Mouse (Mus musculus) 3T3-L1 (cell line): ENCODE measurements around the gene Nceh1.

ENCODE experiments used
- DNase-seq: peaks from one replicate; pipeline ENCODE4 v3.0.0-alpha.2; 2015; ENCODE audit warnings: low read depth, low spot score

Nceh1 gene

DNA sequence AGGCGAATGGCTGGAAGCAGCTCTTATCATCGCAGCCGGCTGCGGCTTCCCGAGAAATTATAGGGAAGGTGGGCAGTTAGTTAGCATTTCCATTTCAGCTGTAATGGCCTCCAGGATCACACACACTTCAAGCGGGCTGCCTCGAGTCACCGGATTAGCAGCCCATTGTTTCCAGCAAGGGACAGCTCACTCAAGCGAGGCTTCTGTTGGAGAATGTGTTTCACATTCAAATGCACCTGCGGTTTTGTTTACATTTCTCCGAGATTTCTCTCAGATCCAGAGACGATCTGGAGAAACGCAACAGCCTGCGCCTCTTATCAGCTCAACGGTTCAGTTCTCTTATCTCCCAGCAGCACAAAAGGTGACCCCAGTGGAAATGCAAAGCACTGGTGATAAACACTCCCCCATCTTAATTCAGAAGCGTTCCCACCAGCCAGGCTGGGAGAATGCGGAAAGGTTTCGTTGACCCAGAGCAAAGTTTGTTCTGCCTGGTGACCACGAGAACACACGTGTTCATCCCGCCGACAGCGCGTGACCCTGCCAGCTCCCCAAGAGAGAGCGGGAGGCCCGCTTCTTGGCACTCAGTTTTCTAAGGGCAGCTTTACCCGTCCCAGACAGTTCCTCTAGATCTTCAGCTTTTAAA, 100.4 kb downstream of the Nceh1 start:
- no peak for DNase-seq

DNA sequence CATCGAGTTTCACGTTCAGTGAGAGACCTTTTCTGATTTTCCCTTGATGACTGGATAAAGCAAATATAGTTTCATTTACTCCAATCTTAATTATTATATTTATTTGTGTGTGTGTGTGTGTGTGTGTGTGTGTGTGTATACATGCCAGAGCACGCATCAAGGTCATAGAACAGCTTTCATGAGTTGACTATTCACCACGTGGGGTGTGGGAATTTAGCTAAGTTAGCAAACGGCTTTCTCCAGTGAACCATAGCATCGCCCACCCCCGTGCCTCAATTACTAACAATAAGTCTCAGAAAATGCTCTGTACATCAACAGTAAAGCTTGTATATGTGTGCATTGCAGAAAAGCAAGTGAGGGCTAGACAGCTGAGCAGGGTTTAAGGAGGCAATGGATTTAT, 101.0 kb downstream of the Nceh1 start:
- DNase-seq, result no peak

DNA sequence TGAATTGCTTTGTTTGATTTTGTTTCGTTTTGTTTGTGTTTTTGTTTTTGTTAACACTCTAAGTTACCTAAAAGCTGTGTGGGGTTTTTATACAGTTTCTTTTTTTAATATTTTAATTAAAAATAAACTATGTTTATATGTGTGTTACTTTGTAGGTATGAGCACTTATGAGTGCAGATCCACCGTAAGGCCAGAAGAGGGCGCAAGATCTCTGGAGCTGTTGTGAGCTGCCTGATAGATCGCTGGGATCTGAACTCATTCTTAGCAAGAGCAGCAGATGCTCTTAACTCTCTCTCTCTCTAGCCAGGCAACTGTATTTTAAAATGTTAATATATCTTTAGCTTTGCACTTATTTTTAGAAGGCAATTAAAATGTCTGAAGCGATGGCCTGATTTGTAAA, 101.5 kb downstream of the Nceh1 start:
- DNase-seq, result no peak

DNA sequence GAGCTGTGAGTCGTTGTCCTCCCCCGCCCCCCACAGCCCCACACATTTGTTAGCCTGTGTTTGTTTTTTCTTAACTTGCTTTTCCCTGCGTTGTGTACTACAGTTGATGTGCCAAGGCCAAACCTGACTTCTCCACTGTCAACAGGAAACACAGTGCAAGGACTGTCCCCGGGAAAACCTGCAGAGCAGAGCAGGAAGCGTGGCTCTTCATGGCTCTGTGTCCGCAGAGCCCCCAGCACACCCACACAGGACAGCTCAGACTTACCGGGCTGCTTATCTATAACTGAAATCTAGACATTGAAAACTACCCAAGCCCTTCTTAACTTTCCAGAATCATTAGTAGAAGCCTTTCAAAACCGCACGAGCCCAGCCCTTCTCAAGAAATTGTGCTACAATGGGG, 102.3 kb downstream of the Nceh1 start:
- DNase-seq, result no peak

DNA sequence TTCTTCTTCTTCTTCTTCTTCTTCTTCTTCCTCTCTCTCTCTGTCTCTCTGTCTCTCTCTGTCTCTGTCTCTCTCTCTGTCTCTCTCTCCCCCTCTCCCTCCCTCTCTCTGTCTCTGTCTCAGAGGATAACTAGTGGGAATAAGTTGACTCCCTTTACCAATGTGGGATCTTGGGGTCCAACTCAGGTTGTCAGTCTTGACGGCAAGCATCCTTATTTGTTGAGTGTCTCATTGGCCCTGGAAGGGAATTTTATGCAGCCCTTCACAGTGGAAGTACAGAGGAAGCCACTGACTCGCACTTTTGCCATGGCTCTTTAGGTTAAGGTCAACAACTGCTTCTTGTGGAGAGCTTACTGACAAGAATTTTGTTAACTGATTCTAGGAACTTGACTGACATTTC, 105.5 kb downstream of the Nceh1 start:
- DNase-seq, result no peak

DNA sequence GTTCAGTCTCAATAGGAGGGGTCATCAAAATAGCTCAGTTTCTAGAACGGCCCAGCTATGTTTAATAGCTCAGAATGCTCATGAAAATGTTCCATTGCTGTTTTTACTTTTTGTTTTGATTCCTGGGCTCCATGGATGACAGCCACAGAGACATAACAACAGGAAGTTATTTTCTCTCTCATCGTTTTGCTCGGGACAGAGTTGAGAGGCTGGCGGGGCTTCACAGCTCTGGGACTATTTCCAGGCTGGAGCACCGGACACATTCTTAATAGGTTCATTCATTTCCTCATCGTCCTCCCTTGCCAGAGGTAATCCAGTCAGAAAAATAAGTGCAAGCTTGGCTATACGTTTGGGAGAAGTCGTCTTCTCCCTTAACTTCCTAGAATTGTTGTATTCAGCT, 106.1 kb downstream of the Nceh1 start:
- no peak for DNase-seq

DNA sequence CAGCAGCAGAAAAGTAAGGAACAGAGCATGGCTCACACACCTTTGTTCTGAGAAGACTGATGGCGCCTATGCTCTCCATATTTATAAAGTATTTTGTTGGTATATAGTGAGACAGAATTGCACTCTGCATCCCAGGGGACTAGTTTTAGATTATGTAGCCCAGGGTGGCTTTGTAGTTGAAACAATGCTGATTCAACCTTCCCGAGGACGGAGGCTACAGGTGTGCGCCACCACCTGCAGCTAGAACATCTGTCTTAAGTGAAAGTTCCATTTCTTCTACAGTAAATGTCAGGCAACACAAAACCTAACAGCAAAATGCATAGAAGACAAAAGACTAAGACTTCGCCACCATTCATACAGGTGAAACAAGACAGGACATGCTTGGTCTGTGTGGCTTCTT, 107.5 kb downstream of the Nceh1 start:
- DNase-seq, result no peak

DNA sequence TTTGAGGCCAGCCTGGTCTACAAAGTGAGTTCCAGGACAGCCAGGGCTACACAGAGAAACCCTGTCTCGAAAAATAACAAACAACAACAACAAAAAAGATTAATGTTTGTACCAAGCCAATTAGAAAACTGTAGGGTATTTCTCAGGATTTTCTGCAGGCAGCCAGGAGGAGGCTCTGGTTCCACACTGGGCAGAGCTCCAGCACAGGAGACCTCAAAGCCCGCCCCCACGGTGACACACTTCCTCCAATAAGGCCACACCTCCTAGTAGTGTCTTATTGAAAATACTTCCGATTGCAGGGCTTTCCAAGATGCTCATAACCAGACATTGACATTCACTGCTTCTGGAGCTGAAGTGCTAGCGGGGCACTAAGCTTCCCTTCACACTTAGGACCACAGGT, 108.2 kb downstream of the Nceh1 start:
- DNase-seq, result peak; percentile 60

DNA sequence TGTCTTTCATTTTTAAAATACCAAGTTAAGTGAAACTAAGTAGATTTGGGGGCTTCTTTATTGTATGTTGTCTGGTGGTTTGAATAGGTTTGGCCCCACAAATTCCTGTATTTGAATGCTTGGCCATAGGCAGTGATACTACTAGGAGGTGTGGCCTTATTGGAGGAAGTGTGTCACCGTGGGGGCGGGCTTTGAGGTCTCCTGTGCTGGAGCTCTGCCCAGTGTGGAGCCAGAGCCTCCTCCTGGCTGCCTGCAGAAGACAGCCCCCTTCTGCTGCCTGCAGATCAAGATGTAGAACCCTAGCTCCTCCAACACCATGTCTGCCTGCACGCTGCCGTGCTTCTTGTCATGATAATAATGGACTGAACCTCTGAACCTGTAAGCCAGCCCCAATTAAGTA, 108.6 kb downstream of the Nceh1 start:
- peak; percentile 42 for DNase-seq

DNA sequence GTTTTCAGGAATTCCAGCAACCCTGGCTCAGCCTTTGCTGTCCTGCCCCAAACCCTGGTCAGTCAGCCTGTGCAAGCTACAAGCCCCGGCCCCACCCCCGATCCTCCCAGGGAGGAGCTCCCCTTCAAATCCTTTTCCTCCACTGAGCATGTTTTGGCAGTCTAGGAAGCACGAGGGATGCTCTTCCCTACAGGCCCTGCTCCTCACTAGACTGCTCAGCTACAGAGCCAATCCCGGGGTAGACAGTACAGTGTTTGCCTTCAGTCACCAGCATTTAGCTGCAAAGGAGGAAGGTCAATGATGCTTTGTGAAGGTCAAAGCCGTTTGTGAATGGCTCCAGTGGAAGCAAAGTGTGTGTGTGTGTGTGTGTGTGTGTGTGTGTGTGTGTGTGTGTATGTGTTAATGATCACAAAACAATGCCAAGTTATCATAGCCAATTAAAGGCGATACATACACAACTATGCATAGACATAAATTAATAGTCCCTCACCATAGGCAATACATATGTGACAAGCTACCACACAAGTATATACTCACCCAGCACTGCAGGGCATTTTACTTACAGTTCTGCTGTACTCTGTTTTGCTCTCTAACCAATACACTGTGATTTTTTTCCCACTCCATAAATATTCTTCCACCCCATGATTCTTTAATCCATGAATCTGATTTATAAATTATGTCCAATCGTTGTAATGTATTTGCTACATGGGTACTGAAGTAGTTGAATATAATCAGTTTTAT, 111.0 kb downstream of the Nceh1 start:
- no peak for DNase-seq

DNA sequence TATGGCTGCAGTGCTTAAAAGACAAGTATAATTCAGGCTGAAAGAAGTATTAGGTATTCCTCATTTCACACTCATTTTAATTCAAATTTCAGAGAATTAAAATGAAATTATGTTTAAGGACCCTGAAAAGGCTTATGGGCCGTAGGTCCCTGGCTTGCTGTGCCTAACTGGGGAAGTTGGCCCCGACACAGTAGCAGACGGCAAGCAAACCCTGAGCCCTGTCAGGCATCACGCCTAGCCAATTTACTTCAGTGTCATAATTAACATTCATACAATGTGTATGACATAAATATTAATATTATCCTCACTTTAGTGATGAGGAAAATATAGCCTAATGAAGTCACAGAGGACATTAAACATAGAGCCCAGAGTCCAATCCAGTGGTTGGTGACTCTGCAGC, 117.7 kb downstream of the Nceh1 start:
- no peak for DNase-seq

DNA sequence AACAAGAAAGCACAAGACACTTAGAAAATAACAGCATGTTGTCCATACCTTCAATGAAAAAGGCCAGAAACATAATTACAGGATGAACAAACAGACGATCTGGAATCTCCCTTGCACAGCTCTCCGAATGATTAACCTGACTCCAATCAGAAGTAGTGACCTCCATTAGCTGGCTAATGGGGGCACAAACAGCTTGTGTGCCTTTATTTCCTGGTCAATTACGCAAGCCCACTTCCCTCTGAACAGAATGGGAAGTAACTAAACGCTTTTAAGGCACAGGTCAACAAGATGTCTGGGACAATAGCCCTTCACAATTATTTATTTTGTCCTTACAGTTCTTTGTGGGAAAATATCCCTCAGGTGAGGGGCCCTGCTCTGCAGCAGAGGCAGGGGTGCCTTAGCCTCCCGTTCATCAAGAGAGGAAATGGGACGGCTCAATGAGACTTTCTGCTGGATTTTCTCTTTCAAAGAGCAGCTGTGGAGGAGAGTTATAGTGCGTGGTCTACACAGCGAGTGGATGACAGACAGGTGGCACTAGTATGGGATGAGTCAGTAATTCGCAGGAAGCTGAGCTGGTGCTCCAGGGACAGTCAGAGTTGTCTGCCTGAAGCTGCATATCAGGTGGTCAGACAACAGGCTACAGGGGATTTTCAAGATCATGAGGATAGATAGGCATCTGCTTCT, 119.7 kb downstream of the Nceh1 start:
- DNase-seq, result no peak

DNA sequence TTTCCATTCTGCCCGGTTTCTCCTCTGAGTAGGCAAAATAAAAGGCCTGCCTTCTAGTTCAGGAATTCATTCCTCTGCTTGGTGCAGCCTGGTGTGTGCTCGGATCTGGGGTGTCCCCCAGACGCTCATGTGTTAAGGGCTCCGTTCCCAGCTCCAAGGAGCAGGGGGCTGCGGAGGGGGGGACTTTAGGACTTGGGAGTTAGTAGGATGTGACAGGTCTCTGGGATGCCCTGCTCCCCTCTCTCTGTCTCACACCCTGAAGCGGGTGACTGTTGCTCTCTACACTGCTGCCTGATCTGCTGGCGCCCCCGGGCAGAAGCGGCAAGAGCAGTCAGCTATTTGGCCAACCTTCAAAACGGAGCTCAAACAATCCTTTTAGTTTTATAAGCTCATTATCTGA, 124.0 kb downstream of the Nceh1 start:
- DNase-seq, result no peak

DNA sequence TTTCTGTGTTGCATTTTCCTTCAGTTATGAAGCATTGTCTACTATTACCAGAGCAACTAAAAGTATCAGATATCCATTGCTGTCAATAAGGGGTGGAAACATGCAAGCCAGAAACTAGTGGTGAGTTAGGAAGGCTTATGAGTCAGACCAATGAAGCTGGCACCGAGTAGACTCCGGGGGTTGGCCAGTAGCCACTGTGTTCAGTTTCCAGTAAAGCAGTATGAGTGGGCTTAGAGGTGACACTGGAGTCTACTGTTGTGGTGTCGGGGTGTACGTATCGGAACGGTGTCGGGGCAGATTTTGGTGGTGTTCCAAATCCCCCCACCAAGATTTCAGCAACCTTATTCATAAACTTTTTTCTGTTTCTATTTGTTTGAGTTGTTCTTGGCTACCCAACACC, 128.2 kb downstream of the Nceh1 start:
- DNase-seq, result peak; percentile 63

DNA sequence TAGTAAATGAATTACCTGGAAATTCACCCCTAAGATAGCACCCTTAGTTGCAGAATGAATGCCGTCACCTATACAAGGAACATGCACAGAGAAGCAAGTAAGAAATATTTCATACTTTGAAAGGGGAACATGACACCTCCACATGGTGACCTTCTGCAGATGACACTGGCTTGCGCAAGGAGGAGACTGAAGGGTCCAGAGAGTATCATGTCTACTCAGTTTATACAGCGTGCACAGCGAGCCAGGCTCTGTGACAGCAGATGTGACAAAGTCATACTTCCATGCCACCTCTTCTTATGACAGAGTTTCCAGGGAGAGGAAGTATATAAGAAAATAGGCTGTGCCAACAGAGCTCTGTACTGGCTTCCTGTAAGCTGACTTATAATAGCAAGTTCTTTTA, 128.7 kb downstream of the Nceh1 start:
- DNase-seq, result no peak

DNA sequence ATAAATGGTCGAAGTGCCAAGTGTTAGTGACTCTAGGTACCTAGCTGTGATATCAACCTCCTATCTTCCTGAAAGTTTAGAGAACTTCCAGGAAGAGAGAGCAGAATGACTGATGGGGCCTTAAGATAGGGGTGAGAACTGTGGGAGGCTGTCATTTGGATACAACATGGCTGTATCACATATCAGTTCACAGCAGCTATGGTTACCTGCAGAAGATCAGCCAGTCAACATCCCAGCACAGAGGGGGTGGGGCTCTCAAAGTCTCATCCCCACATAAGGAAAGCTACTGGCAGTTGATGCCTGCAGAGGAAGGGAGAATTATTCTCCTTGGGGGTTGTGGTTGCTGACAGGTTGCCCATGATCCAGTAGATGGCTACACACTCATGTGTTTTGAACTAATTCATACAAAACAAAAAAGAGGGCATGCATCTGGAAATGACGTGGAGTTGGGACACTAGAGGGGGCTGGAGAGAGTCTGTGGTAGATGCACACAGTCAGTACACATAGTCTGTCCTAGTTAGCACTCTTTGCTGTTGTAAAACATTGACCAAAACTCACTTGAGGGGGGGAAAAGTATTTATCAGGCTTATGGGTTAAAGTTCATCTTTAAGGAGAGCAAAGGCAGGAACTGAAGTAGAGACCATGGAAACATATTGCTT, 131.9 kb downstream of the Nceh1 start:
- no peak for DNase-seq

DNA sequence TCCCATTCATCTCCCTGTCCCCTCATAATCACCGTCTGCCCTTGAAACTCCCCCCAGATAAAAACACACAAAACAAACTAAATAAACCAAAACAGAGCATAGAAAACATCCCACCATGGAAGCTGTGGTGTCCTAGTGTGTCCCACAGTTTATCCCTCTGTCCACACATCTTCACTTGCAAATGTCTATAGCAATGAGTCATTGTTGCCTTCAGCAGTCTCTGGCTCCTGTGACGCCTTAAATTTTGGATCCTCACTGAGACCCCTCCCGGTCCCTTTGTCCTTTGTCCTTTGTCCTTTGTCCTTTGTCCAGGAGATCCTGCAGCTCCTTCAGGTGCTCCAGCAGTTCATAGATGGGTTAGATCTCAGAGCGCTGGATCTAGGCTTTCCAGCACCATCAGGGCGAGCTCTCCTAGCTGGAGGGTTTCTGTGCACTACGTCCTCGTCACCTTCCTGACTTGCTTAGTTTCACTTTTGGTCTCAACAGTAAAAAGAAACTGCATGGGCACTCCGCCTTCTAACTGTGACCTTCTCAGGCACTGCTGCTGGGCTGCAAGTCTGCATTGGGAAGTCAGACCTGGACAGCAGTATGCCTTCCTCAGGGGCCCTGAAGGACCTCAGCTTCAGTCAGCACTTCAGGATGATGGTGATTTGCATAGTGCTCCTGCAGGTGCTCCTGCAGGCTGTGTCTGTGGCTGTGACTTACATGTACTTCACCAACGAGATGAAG, 134.0 kb downstream of the Nceh1 start, which contains the start of gene Tnfsf10:
Gene Tnfsf10, plus strand, starts transcription at position 470 of the 729 bp plus-strand sequence.
- DNase-seq, result peak; percentile 7

DNA sequence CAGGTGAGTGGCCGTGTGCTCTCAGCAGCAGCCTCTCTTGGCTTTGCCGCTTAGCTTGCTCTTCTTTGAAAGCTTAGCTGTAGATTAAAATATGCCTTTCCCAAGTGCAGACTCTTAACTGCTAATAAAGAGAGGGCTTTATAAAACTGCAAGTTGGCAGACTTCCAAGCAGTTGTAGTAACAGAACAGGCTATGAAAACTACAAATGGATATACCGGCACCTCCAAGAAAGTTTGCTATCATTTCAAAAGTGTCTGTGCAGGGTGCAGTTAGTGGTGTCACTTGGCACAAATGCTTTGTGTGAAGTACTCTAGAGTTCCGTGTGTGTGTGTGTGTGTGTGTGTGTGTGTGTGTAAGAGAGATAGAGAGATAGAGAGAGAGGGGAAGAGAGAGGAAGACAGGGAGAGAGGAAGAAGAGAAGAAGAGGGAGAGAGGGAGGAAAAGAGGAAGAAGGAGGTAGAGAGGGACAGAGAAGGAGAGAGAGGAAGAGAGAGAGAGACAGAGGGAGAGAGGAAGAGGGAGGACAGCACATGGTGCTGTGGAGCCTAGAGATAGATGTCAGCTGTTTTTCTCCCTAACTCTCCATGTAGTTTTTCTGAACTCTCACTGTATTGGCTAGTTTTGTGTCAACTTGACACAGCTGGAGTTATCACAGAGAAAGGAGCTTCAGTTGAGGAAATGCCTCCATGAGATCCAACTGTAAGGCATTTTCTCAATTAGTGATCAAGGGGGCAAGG, 134.7 kb downstream of the Nceh1 start:
- no peak for DNase-seq

DNA sequence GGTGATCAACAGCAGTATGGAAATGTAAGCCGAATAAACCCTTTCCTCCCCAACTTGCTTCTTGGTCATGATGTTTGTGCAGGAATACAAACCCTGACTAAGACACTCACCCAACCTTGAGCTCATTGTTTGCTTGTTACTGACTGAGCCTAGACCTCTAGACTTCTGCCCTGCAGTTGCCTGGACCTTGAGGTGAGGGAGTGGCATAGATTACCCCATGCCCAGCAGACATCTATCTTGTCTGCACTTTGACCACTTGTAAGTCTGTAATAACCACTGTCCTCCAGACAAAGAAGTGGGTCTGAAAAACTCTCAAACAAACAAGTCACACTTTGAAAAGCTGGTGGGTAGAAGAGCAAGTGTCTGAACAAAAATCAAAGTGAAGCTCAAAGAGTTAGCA, 136.9 kb downstream of the Nceh1 start:
- DNase-seq, result no peak

DNA sequence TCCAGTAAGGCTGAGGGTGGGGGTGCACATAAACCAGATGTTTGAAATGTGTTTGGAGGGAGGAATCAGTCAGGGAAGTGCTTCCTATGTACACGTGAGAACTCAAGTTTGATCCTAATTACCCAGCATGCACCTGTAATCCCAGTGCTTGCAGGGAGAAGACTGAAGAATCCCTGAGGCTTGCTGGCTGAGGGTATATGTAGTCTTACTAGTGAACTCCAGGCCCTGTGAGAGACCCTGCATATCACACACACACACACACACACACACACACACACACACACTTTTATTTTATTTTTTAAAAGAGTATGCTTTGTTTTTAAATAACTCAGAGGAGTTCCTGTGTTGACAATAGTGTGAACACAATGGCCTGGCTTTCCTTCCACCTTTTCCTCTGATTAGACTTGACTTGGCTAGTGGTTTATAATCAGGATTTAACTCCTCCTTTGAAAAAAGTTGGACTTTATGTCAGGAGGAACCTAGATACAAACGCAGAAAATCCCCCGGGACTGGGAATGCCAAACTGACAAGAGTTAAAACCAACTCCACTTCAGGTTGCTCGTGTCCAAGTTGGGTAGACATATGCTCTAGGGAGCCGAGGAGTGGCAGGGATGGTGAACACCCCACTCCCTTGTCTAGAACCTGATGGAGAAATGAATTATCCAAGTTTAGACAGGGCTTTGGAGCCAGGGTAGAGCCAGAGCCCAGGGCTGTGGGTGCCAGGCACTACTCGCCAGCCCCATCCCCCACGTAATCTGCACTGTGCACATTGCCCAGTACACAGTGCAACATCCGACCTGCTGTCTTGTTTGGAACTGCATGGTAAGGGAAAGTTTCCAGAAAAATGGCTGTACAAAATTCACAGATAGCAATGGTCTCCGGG, 138.1 kb downstream of the Nceh1 start:
- no peak for DNase-seq
